Mouse (Mus musculus) spleen, adult 12 weeks (tissue): ENCODE data around the gene Ubn1.

Experiments
- DNase-seq: peaks from one replicate; pipeline ENCODE4 v3.0.0; 2022; ENCODE audit warnings: low spot score

Gene Ubn1

DNA sequence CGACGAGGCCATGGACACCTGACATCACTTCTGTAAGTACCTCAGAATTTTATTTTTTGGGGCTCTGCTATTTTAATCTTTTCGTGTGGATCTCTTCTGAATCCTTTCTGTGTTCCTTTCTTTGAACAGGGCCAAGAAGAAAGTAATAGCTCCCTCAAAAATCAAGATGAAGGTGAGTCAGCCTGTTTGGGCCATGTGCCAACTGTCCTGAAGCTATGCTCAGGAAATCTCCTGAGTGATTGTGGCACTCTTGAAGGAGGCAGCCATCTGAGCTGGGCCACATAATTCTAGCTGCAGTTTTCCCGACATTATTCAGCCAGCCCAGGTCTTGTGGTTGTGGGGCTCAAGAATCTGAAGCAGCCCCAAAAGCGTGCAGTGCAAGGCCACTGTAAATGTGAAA, 24.5 kb downstream of the Ubn1 start:
- DNase-seq: no peak

DNA sequence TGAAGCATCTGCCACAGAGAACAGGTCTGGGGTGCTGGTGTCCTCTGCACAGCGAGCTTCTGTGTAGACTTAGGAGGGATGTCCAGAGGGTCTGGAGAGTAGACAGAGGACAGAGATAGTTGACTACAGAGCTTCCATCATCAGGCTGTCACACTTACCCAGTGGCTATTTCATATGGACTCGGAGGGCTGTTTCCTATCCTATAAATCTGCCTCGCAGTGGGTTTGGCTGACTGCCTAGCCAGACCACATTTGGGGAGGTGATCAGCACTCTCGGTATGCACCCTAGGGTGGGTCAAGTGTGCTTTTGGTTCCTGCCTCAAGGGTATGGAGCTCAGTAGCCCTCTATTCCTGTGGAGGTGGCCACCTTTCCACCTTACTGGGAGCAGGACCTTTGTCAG, 35.3 kb downstream of the Ubn1 start:
- DNase-seq: no peak

DNA sequence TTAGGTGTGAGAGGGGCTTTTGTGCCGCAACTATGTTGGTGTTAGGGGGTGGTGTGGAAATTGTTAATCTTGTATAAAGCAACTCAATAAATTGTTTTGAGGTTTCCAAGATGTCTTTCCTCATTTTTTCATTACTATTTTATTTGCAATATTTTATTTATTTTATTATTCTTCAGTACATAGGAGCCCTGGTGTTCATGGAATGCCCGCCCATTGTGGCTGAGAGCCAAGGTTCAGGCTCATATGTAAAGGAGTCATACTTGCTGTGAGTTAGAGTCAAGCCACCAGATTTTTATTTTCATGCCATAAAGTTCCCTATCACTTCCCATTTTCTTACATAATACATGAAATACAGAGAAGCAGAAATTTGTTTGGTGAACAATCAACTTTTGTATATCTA, 36.3 kb downstream of the Ubn1 start:
- DNase-seq: no peak

DNA sequence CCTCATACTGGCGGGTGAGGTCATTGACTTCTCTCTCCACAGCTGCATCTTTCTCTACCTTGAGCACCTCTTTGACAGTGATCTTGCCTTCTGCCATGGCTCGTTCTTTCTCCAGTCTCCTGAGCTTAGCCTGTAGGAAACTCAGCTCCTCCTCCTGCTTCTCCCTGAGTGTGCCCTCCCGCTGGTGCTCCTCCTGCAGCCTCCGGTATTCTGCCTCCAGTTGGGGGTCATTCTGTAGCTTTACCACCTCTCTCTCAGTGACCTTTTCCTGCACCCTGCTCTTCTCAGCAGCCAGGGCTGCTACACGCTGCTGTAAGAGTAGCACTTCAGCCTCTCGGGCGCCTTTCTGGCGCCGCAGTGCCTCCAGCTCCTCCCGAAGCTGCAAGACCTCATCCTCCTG, 39.2 kb downstream of the Ubn1 start:
- DNase-seq: no peak

DNA sequence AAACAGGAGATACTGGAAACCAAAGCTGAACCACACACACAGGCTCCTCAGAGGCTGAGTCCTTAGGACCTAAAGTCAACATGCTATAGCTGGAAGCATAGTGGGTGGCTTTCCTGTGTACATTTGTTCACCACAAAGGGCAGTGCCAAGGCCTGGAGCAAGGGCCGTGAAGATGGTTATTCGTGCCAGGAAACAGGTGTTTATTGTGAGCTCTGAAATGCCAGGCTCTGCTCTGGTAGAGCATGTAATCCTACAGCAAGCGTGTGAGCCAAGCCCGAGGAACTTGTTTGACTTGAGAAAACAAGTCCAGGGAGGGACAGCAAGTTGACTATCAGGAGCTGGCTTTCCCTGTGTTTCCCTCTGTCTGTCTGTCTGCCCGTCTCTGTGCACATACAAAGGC, 43.4 kb downstream of the Ubn1 start:
- no peak for DNase-seq

DNA sequence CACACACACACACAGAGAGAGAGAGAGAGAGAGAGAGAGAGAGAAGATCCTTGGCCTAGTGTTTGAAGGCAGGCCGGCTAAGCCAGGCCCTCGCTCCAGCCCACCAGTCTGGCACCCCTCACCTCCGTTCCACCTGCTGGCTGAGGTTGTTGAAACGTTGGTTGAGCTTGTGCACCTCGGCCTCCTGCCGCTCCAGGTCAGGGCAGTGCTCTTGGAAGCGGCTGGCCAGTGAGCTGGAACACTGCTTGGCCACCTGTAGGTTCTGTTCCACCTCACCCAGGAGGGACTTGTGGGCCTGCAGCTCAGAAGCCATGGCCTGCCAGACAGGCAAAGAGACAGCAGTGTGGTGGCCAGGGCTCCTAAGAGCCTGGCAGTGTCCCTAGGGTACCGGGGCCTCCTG, 46.6 kb downstream of the Ubn1 start:
- no peak for DNase-seq

DNA sequence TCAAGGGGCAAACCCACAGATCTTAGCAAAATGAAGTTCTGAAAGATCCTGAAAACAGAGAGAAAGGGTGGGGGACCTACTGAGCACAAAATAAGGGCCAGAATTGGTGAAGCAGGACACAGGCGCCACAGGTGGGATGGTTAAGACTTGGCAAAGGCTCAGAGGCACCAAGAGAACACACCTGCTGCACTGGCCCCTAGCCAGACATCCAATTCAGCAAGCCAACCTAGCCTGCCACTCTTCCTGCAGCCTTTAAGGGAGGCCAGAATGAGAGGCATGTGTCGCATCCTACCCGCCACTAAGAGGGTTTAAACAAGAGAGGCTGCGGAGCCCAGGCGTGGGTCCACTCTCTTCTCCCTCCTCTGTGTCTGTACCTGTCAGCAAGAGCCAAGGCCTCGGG, 51.1 kb downstream of the Ubn1 start:
- DNase-seq: no peak

DNA sequence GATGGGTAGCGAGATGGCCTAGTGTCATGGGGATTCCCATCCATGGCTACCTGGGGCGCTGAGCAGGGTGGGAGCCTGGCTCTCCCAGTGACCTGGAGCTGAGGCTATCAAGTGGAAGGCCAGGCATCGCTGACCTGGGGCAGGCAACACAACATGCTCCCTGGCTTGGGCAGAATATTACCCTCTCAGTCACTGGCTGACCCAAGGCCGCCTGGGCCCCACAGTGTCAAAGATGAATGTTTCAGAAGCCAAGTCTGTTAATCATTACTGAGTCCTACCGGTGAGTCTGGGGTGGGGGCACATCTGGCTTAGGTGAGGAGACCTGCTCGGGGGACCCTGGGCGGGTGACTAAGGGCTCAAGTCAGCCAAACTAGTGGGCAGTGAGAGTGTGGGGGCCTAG, 60.0 kb downstream of the Ubn1 start:
- DNase-seq: no peak

DNA sequence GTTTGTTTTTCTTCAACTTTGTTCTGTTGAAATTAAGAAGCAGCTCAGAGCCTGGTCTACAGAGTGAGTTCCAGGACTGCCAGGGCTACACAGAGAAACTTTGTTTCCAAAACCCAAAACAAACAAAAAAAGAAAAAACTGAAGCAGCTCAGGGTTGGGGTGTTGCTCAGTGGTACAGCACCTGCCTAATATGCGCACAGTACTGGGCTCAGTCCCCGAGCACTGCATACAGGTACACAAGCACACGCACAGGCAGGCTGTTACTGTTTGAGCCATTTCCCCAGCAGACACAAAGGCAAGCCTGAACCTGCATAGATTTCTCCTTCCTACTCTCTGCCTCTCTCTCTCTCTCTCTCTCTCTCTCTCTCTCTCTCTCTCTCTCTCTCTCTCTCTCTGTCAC, 61.2 kb downstream of the Ubn1 start:
- DNase-seq: no peak

DNA sequence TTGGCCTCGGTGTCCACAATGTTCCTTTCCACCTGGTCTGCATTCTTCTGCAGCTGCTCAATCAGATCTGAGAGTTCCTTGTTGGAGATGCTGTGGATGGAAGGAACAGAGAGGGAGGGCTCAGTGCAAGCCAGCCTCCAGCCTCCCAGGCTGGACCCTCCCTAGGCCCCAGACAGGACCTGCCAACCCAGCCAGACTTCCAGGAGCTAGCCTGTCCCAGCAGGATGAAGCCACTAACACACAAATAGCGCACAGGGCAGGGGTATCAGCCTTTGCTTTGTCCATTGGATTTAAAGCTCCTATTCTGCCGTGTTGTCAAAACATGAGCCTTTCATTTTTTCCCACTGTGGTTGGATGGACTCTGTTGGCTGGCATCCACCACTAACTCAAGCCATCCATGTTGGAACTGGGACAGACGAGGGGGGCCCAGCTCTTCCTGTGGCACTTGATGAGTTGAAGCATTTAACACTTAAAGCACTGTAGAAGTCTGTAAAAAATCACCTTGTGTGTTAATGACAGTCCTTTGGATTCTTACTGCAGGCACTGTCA, 63.2 kb downstream of the Ubn1 start:
- DNase-seq: no peak

DNA sequence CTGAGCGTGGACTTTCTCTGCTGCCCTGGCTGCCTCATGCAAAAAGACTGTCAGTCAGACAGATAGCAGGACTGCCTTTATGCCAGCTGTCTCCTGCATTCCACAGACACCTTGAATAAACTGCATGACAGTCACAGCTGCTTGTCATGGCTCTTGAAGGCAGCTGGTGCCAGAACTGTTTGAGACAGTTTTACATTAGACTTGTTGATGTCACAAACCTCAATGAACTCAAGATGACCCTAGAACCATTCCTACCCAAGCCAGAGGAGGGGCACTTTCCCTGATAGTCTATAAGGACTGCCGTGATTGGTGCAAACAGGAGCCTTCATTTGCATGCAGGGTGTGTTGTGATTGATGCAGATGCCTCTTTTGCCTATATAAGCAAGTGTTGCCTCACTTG, 63.7 kb downstream of the Ubn1 start:
- DNase-seq: no peak

DNA sequence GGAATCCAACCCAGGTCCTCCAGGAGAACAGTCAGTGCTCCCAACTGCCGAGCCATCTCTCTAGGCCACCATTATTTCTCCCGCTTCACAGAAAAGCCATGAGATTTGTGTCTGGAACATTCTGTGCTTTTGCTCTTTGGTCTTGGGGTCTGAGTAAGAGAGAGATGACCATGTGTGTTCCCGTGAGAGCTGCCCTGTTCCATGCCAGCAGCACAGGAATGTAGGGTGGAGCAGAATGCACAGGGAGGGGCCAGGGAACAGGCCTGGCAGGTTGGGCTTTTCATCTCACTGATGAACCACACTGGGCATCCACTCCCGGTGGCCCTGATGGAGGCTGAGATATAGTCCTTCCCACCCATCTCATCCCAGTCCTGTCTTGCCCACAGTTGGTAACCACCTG, 69.5 kb downstream of the Ubn1 start:
- no peak for DNase-seq

DNA sequence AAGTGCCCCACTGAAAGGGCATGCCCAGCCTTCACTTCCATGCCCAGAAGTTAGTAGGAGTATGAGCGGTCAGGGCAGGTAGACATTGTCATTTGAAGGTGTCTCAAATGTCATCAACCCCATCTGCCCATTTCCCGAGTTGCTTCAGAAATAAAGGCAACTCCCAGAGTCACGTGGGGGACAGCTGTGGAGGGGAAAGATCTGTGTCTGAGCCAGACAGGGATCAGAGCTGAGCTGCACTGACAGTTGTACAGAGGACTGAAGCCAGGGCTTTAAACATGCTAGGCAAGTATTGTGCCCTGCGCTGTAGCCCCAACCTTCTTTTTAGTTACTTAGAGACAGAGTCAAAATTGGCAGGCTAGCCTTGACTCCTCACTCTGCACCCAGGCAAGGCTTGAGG, 70.0 kb downstream of the Ubn1 start:
- no peak for DNase-seq

DNA sequence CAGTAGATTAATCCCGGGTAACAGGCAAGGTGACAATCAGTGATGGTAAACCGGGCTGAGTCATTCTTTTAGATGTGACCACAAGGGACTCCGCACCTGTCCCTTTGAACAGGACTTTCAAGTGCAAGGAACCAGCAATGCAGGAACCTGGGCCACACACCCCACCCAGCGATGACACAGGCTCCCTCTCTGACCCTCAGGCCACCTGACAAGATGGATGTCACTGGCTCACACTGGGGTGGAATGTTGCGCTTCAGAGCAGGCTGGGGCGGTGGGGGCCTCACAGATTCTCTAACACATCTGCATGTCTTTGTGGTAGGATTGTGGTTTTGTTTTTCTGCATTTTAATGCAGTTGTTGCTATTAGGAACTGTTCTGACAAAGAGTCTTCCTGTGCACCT, 73.6 kb downstream of the Ubn1 start:
- no peak for DNase-seq

DNA sequence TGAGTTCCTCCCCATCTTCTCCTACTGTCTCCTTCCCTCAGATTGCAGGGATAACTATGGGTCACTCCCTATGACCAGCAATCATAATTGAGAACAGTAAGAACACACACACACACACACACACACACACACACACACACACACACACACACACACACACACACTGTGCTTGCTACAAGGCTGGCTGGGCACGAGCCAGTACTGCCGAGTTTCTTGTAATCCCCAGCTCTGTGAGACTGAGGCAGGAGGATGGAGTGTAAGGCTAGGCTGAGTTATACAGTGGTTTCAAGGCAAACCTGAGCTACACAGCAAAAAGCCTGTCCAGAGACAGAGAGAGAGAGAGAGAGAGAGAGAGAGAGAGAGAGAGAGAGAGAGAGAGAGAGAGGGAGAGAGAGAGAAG, 80.3 kb downstream of the Ubn1 start:
- DNase-seq: no peak

DNA sequence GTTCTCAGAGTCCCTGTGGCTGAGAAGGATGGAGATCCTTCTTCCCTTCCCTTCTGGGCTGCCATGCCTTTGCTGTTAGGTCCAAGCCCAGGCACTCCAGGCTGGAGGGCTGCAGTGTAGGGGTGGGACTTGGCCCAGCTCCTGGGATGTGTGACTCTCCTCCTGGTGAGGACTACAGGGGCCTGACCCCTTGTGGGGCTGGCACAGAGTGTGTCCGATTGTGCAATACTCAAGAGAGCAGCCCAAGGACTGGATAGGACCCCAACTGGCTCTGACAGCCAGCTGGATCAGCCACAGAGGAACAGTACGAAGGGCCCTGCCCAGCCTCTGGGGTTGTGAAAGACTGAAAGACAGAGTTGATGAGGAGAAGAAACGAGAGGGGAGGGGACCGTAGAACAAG, 80.9 kb downstream of the Ubn1 start:
- DNase-seq: no peak

DNA sequence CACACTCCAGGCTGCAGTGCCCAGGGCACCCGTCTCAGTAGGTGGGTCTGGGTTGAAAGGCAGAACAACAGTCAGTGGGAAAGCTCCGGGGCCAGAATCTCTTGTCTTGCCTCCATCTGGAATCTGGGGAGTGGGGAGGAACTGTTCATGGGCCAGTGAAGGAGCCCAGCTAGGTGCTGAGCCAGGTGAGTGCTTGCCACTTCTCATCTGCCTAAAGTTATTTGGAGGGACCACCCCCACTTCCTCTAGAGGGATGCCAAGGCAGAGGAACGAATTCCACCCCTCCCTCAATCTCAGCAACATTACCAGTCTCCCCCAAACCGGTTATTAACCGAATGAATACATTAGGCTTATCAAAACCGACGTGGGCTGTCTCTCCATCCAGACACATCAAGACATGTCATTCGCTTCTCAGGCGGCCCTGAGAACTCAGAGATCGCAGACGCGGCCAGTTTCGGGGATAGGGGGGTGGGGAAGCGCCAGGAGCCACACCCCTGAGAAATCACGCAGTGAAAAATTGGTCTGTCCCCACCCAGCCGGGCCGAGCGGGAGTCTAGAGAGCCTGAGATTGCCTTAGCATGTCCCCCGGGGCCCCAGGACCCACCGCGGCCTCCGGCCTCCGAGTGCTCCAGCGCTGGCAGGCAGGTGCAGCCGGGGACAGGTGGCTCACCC, 81.5 kb downstream of the Ubn1 start:
- no peak for DNase-seq

DNA sequence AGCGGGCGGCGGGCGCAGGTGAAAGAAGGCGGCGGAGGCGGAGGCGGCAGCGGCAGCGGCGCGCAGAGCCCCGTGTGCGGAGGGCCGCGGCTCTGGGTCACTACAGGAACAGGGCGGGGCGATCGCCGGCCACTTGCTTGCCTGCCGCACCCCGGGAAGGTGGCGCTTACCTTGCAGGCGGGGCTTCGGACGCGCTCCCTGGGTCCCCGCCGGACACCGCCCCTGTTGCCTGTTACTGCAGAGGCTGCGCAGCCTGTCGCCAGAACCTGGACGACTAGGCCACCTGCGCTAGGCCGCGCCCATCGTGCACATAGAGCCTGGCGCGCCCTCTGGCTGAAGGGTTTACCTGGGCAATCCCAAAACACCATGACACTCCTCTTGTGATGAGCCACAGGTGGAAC, 82.5 kb downstream of the Ubn1 start, which contains the start of gene Ppl:
TSS of gene Ppl (minus strand) at position 21 of the 401 bp plus-strand sequence.
- DNase-seq: no peak

DNA sequence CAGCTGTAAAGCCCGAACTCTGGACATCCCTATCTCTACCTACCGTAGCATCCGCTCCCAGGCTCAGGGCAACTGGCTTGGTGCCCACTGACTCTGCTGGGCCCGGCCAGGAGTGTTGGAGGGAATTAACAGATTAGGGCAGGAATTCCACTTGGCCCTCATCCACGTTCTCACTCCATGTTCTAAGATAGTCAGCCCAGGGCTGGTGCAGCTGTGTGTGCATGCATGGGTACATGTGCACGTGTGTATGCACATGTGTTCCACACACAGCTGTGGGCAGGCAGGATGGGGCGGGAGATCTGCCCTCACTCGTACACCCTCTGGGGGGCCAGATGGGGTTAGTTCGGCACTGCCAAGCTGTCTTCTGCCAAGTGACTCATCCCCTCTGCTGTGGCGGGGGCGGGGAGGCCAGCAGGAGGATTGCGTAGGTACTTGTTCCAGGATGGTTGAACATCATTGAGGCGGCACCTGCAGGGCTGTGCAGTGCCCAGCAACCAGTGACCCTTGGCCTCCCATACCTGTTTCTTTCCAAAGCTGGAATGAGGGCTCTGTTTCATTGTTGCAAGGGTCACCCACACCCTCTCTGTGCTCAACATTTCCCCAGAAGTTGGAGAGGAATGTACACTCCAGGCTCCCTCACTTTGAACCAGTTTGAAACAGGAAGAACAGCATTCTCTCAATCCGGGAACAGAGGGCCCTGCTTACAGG, 84.9 kb downstream of the Ubn1 start:
- no peak for DNase-seq

DNA sequence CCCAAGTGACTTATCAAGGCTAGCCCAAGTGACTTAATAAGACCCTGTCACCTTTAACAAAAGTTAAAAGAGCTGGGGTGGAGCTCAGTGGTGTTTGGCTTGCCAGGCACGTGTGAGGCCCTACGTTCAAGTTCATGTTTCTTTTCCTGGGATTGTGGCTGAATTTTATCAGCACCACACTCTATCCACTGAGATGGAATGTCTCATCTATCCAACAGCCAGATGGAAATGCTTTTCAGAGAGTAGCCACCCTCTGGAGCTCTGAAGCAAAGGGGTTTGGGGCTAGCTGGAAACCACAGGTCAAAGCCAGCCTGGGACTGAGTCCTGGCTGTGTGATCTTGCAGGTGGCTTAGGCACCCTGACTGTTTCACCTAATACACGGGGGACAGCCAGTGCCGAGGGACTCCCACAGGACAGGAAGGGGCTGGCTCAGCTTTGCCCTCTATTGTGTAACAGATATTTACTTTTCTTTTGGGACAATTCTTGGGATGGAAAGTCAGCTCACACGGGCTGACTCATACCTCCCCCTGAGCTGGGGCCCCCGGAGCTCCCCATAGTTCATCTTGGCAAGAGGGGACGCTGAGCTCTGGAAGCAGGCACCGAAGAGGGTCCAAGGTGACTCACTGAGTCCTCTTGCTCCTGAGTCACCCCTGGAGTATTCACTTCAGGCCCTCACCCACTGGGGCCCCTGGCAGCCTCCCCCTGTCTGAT, 85.8 kb downstream of the Ubn1 start:
- no peak for DNase-seq
